Mouse (Mus musculus): ENCODE measurements around the gene Cdhr2.
A peak's percentile ranks its signal among the peaks of the same experiment; 100 is the strongest.

The Cdhr2 gene

GRCm38 (mm10) chr13:54701243-54701642 lies at the start of gene Cdhr2:
Gene Cdhr2, plus strand, starts transcription at chr13:54701461.
- DNase-seq (ENCODE audit: extremely low read depth, low read depth), result no peak

GRCm38 (mm10) chr13:54660877-54661276 lies 40.4 kb upstream of the Cdhr2 start:
- no peak for DNase-seq (ENCODE audit: extremely low read depth, low read depth)

- no peak for DNase-seq (ENCODE audit: extremely low read depth, low read depth)
These were observed 39.9 kb upstream of the Cdhr2 start for GRCm38 (mm10) chr13:54661358-54661757.

- no peak for DNase-seq (ENCODE audit: extremely low read depth, low read depth)
These were observed 37.3 kb upstream of the Cdhr2 start for GRCm38 (mm10) chr13:54663999-54664398.

- DNase-seq (ENCODE audit: extremely low read depth, low read depth), result no peak
These were observed 36.8 kb upstream of the Cdhr2 start for GRCm38 (mm10) chr13:54664509-54664908.

GRCm38 (mm10) chr13:54665062-54665461 lies 36.2 kb upstream of the Cdhr2 start:
- DNase-seq (ENCODE audit: extremely low read depth, low read depth), result no peak

GRCm38 (mm10) chr13:54670491-54670890 lies 30.8 kb upstream of the Cdhr2 start:
- no peak for DNase-seq (ENCODE audit: extremely low read depth, low read depth)

GRCm38 (mm10) chr13:54675895-54676590 lies 25.2 kb upstream of the Cdhr2 start:
- DNase-seq (ENCODE audit: extremely low read depth, low read depth), result no peak

GRCm38 (mm10) chr13:54678263-54678662 lies 23.0 kb upstream of the Cdhr2 start:
- DNase-seq (ENCODE audit: extremely low read depth, low read depth), result no peak

GRCm38 (mm10) chr13:54680184-54680853 lies 20.9 kb upstream of the Cdhr2 start:
- no peak for DNase-seq (ENCODE audit: extremely low read depth, low read depth)

GRCm38 (mm10) chr13:54681291-54681690 lies 20.0 kb upstream of the Cdhr2 start:
- DNase-seq (ENCODE audit: extremely low read depth, low read depth), result no peak

- DNase-seq (ENCODE audit: extremely low read depth, low read depth), result no peak
These were observed 18.0 kb upstream of the Cdhr2 start for GRCm38 (mm10) chr13:54683301-54683700.

GRCm38 (mm10) chr13:54684140-54684896 lies 16.9 kb upstream of the Cdhr2 start:
- no peak for DNase-seq (ENCODE audit: extremely low read depth, low read depth)

GRCm38 (mm10) chr13:54685174-54685573 lies 16.1 kb upstream of the Cdhr2 start:
- DNase-seq (ENCODE audit: extremely low read depth, low read depth), result no peak

GRCm38 (mm10) chr13:54686139-54687053 lies 14.9 kb upstream of the Cdhr2 start:
- no peak for DNase-seq (ENCODE audit: extremely low read depth, low read depth)

GRCm38 (mm10) chr13:54687096-54687495 lies 14.2 kb upstream of the Cdhr2 start:
- no peak for DNase-seq (ENCODE audit: extremely low read depth, low read depth)

- DNase-seq (ENCODE audit: extremely low read depth, low read depth), result peak; percentile 96
These were observed 13.5 kb upstream of the Cdhr2 start for GRCm38 (mm10) chr13:54687575-54688424.

- DNase-seq (ENCODE audit: extremely low read depth, low read depth), result no peak
These were observed 11.0 kb upstream of the Cdhr2 start for GRCm38 (mm10) chr13:54690151-54690740.

GRCm38 (mm10) chr13:54691737-54692136 lies 9.5 kb upstream of the Cdhr2 start:
- DNase-seq (ENCODE audit: extremely low read depth, low read depth), result peak; percentile 70
